Mouse (Mus musculus) embryonic fibroblast, embryonic 13.5 days (primary cell): ENCODE measurements around the gene Rnf141.

ENCODE experiments used
- CTCF ChIP-seq: IDR thresholded peaks from 2 replicates; pipeline ENCODE4 v1.5.1; 2011; ENCODE audit warnings: mild to moderate bottlenecking, control low read depth, low read length, moderate library complexity, borderline replicate concordance; ENCODE audit not compliant: insufficient read depth
- POLR2A ChIP-seq: IDR thresholded peaks from 2 replicates; pipeline ENCODE4 v1.6.1; 2011; ENCODE audit warnings: low read depth, mild to moderate bottlenecking, control low read depth, low read length, moderate library complexity

GRCm38 (mm10) chr7:110840332-110840731 lies 3.9 kb downstream of the Rnf141 start:
- TF ChIP-seq POLR2A = no peak
- TF ChIP-seq CTCF = no peak
